Mouse (Mus musculus) urinary bladder, adult 2 months (tissue): ENCODE results near the gene Muc3a. TPM values are rescaled to one million over a fixed set of nuclear protein-coding genes. Genes with fewer than 3 reads are reported as not detected.

Source experiments
- DNase-seq: peaks from one replicate; pipeline ENCODE4 v3.0.0; 2022; ENCODE audit warnings: low spot score
- polyA plus RNA-seq: library from polyadenylated mRNA; depleted of rRNA; stranded (reverse); fragments of >200 nt; gene quantifications from 2 replicates; pipeline ENCODE4 v1.2.3, GENCODE M21; 2012; rRNA removed

Muc3a gene
- 1.3 and 1.4 TPM in 2 replicates for polyA plus RNA-seq

DNA sequence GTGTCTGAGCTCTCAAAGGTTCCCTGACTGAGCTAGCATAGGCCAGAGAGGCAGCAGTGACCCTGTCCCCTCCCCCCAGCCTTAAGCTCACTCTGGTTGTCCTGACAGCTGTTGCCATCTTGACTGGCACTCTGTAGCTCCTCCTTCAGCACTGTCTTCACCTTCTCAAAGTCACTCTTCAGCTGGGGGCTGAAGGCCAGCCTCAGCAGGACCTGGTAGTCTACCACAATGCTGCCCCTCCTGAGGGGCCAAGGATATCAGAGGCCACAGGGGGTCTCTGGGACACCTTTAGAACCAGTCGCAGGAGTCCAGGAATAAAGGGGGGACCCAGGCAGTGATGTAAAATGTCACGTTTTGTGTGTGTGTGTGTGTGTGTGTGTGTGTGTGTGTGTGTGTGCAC, at the start of gene Muc3a:
Muc3a (minus strand) TSS at position 101 of the 400 bp plus-strand sequence.
- DNase-seq: no peak

DNA sequence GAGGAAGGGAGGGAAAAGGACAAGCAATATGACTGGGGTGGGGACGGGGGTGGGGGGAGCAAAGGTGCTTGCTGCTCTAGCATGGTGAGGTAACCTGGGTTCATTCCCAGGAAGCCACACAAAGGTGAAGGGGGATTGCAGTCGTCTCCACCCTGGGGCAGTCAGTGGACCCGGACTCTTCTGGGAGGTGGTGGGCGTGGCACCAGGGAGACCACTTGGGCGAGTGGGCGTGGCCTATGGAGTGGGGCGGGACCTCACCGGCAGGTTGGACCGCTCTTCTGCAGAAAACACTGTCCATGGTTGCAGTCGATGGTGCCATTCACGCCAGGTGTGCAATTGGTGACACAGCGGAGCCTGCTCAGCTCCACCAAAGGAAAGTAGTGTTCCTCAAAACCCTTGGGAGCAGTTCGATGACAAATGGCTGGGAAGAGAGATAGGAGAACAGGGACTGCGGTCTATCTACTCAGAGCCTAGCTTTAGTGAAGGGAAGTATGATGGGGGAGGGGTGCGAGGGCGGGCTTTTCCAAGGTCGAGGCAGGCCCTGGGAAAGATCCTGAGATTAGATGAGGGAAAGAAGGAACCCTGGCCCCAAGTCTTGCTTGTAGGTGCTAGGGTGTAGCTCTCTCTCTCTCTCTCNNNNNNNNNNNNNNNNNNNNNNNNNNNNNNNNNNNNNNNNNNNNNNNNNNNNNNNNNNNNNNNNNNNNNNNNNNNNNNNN, 917 bp downstream of the Muc3a start:
- no peak for DNase-seq

DNA sequence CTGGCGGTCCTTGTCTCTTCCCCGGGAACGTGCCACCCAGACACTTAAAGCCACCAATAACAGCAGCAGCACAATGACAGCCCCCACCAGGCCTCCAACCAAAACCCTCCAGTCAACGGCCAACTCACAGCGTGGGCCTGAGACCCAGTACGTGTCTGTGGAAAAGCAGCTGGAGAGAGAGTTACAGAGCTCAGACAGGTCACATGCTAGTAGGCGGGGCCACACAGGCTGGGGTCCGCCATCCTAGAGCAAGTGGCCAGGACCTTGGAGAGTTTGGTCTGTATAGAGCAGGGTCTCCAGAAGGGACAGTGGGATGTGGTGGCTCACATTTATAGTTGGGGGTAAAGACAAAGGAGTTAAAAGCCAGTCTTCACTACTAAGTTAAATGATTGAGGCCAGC, 1.5 kb downstream of the Muc3a start:
- DNase-seq: no peak

DNA sequence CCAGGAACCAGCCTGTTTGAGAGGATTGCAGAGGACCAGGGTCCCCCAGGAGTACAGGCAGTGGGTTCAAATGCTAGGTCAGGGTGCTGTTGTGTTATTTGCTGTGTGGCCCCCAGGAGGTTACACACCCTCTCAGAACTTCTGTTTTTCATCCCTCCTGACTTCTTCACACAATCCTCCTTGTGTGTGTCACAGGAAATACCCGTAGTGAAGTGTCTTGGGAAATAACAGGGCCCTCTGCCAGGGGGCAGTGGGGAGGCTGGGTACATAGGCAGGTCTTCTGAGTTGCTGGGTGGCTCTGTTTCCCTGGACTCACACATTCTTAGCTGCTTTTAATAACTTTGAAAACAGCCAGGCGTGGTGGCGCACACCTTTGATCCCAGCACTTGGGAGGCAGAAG, 6.9 kb downstream of the Muc3a start:
- DNase-seq: no peak

DNA sequence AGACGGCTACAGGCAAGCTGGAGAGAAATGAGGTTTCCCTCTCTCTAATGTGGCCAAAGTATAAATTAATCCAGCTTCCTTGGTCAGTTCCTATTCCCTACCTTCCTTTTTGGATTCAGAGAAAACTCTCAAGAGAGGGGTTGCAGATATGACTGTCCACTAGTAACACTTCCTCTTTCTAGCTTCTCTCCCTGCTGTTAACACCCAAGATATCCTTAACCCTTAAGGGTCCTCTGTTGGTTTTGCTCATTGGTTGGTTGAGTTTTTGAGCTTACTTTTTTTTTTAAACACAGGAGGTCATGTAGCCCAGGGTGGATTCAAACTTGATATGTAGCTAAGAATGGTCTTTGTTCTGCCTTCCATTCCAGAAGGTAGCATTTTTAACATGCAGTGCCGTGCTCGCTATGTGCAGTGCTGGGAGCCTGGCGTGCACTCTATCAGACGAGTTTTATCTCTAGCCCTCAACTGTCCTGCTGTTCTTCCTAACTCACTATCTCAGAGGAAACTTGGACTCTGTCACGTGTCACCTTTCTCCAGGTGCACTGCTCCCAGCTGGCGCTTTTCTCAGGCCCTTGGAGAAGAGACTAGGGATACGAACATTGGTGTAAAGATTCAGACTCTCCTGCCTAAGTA, 17.6 kb downstream of the Muc3a start:
- DNase-seq: no peak

DNA sequence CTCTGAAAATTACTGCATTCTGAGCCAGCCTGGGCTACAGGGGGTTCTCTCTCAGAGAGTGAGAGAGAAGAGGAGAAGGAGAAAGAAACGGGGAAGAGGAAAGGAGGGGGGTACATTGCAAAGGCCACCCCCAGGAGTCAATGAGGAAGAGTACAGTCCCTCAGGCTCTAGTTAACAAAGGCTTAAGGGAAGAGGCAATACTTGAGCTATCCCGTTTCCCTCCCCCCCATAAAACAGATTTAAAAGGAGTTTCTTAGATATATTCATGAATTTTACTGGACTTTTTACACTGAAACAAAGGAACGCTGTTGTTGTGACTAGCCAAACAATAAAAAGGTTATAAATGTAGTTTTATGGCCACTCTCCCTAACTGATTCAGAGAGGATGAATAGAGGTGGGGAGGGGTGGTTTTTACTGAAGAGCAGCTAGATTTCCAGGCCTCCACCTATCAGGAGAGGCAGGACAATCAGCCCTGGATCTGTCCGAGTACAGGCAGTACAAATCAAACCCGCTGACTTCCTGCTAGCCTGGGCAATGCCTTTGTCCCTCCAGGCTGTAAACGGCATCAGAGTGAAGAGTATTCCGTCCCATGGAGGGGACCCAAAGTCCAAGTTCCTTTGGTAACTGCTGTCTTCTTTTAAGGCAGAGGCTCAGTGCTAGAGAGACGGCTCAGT, 18.8 kb downstream of the Muc3a start:
- no peak for DNase-seq

DNA sequence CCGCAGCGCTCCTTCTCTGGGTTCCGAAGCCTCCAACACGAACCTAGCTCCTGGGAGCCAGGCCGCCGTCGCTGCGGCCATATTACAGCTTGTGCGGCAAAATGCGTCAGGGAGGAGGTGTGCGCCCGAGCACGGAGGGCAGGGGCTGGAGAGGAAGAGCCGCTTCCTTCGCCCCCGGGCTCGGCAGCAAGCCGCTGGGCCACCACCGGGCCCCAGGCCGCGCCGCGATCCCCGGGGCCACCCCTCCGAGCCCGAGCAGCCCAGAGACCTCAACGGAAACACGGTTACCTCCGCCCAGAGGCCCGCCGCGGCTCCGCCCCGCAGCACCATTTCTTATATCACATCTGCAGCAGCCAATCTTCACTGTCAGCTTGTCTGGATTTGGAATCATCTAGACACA, 22.9 kb downstream of the Muc3a start:
- no peak for DNase-seq

DNA sequence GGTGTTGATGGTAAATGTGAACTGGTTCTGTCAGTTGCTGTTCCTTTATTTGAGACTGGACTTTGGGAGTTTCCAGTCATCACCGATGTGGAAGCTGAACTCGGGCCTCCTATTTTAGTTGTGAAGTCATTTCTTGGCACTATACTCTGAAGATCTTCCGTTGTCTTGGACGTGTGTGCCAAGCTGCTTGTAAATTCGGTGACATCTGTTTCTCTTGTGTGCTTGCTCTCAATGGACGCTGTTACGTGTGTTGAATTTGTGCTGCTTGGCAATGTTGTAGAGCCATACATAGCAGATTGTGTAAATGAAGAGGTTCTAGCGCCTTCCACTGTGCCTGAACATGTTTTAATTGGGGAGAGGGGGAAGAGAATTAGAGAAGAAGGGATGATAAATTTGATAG, 26.8 kb downstream of the Muc3a start:
- no peak for DNase-seq

DNA sequence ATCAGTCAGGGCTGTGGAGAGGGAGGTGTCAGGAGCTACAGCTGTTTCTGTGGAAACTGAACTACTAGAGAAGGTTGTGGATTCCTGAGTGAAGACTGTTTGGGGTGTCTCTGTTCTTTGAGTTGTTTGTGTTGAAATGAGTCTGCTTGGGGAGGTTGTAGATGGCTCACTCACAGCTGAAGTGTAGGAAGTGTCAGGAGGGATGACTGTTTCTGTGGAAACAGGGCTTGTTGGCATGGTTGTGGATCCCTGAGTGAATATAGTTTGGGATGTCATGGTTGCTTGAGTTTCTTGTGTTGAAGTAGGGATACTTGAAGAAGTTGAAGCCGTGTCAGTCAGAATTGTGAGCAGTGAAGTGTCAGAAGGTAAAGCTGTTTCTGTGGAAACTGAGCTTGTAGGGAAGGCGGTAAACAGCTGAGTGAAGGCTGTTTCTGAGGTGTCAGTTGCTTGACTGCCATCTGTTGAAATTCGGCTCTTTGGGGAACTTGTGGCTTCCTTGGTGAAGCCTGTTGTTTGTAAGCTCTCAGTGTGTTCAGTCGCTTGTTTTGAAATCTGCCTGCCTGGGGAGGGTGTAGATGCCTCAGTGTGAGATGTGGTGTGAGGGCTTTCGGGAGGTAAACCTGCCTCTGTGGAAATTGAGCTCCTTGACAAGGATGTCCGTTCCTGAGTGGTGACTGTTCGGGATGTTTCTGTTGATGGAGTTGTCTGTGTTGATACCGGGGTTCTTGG, 32.4 kb downstream of the Muc3a start:
- no peak for DNase-seq

DNA sequence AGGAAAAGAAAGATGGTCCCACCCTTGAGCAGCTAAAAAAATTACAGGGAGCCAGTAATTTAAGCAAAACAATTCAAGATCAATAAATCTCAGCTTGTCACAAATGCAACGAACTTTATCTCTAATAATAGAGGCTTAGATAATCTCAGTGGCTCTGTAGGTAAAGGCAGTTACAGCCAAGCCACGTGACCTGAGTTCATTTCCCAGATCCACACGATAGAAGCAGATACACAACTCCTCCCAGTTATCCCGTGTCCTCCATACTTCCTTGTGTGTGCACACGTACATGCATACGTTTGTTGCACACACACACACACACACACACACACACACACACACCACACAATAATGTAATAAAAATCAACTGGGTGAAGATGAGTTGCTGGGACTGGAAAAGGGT, 38.2 kb downstream of the Muc3a start:
- no peak for DNase-seq

DNA sequence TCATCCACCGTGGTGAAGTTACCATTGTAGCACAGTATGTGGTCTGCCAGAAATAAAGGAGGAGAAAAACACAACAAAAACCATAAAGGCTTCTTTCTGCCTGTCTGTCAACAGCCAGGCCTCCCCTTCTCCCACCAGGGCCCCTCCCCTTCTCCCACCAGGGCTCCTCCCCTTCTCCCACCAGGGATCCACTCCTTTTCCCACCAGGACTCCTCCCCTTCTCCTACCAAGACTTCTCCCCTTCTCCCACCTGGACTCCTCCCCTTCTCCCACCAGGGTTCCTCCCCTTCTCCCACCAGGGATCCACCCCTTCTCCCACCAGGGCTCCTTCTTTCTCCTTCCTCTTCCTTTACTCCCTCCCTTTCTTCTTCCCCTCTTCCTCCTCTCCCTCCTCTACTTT, 39.6 kb downstream of the Muc3a start:
- no peak for DNase-seq

DNA sequence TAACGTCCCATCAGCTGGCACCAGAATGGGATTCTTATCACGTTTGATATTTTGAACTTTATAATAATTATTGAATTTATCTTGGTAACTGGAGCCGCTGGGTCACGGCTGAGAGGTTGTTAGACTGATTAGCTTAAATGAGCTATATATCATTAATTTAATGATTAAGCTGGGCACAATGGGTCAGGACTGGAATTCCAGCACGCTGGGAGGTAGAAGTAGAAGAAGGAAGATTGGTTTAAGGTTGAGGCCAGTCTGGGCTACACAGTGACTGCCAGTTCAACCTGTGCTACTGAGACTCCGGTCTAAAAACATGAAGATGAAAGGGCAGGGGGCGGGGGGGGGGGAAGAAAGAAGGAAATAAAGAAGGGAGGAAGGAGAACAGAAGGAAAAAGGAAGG, 40.7 kb downstream of the Muc3a start:
- DNase-seq: no peak

DNA sequence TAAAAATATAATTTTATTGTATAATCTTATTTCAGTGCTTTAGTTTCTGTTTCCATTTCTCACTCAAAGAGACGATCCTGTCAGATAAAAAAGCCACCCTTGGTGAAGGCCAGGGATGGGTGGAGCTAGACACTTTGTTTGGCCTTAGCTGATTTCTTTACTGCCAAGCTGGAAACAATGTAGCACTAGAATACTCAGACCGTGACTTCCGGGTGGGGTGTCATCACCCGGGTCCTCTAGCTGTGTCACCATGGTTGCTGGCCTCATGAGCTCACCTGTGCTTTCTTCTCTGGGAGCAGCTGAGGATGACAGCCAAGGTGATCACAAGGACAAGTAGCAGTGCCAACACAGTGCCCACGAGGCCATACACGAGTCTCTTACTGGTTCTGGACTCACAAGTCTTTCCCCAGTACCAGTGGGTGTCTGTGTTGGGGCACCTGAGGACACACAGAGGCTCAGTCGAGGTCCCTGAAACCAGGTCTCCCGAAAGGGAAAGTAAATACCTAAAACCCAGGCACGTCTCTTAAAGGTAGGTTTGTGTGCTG, 41.3 kb downstream of the Muc3a start:
- DNase-seq: no peak

DNA sequence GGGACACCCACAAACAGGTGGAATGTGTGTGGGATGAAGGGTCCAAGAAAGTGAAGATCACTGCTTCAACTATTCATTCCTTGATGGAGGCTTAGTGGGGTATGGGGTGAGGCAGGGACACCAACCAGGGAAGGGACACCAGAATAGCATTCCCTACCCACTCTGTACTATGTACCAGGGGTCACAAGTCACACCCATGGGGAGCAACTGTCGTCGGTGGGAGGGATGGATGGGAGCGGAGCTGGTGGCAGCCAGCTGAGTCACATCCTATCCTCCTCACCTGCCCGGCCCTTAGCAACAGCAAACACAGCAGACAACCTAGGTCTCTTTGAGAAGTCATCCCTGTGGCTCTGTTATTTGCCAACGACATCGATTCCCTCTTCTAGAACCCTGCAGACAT, 44.6 kb downstream of the Muc3a start:
- DNase-seq: no peak

DNA sequence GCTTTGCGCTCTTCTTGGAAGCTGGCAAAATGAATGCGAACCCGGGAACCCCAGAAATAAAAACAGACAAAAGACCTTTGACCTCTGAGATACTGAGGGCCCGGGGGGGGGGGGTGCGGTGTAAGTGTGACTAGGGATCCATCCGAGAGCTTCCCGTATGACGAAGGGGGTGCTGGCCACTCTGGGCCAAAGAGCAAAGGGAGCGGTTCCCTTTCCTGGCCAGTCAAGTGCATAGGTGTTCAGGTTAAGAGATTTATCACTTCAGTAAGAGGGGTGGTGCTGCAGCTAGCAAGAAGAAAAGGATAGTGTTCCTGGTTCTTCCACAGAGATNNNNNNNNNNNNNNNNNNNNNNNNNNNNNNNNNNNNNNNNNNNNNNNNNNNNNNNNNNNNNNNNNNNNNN, 46.2 kb downstream of the Muc3a start:
- DNase-seq: no peak

DNA sequence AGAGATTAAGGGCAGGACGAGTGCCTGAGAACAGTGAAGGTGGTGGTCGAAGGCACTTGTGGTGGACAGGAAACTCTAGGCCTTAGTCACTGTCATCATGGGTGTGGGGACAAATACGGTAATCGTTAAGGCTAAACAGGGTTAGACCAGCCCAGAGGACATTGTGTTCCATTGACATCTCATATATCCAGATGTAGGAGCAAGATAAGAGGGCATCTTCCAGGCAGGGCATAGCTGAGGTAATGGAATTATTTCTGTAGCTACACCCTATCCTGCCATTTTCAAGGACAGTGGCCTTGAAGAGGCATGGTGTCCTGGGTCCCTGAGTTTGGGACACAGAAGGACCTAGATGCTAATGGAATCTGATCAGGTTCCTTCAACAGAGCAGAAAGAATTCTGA, 50.3 kb downstream of the Muc3a start:
- no peak for DNase-seq

DNA sequence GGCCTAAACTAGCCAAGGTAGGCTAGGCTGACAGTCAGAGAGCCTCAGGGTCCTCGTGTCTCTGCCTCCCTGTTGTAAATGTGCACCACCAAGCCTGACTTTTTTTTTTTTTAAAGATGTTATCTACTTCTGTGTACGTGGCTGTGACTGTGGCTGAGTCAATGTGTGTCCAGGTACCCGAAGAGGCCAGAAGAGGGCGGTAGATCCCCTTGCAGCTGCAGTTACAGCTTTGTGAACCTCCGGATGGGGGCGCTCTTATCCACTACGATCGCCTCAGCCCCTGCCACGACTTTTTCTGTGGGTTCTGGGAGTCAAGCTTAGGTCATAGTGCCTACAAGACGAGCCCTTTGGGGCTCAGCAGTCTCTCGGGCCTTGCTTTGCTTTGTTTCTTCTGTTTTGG, 52.7 kb downstream of the Muc3a start:
- no peak for DNase-seq

Other genes with a start within 250 kb of the Muc3a start
- gene Cldn15, start 245.8 kb downstream of the Muc3a start, polyA plus RNA-seq: 6.5 and 10.6 TPM in 2 replicates
- 45.8 and 50.9 TPM in 2 replicates for gene Plod3, start 225.4 kb downstream of the Muc3a start, polyA plus RNA-seq
- 62.3 and 66.6 TPM in 2 replicates for gene Znhit1, start 224.4 kb downstream of the Muc3a start, polyA plus RNA-seq
- 0.08 and 0.15 TPM in 2 replicates for gene Vgf, start 186.0 kb downstream of the Muc3a start, polyA plus RNA-seq
- 96.2 and 118 TPM in 2 replicates for gene Ap1s1, start 166.3 kb downstream of the Muc3a start, polyA plus RNA-seq
- gene Serpine1, start 140.1 kb downstream of the Muc3a start, polyA plus RNA-seq: 6.2 and 8.3 TPM in 2 replicates
- gene Trim56, start 96.2 kb downstream of the Muc3a start, polyA plus RNA-seq: 5.7 and 11.9 TPM in 2 replicates
- not detected in 2 replicates for gene Muc3, start 63.1 kb downstream of the Muc3a start, polyA plus RNA-seq
- gene Ache, start 75.1 kb upstream of the Muc3a start, polyA plus RNA-seq: 0.87 and 1.1 TPM in 2 replicates
- 8.2 and 9.0 TPM in 2 replicates for gene Ufsp1, start 82.2 kb upstream of the Muc3a start, polyA plus RNA-seq
- gene Srrt, start 95.3 kb upstream of the Muc3a start, polyA plus RNA-seq: 163 and 168 TPM in 2 replicates
- 54.5 and 62.8 TPM in 2 replicates for gene Trip6, start 102.0 kb upstream of the Muc3a start, polyA plus RNA-seq
- gene Slc12a9, start 121.2 kb upstream of the Muc3a start, polyA plus RNA-seq: 16.6 and 17.1 TPM in 2 replicates
- gene Ephb4, start 137.7 kb upstream of the Muc3a start, polyA plus RNA-seq: 24.2 and 31.4 TPM in 2 replicates